Mouse (Mus musculus): ENCODE results near the gene Dennd6a. TPM values are rescaled to one million over a fixed set of nuclear protein-coding genes. Genes with fewer than 3 reads are reported as not detected.

Dennd6a gene
- polyA plus RNA-seq, 1 experiment from 2014 or later = 29.8 TPM

DNA sequence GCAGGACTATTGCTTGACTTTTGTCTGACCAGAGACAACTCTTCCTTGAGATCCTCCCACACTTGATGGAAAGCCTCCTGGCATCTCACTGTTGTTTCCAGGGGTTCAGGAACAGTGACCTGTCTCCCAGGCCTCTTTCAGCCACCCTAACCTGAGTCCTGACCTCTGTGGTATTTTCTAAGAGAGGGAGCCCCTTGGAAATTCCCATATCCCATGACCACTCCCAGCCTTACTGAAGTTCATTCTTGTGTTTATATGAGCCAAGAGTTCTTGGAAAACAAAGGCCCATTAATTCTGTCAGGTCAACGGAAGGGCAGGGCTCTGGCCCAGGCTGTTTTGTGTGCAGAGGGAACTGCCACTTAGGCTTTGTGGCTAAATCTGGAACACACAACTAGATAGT is 16.1 kb upstream of the Dennd6a start:
- Histone ChIP-seq H3K4me3 (ENCODE audit: low read depth, low read length) (no peak overlapping the region), H3K9ac (ENCODE audit: low read depth, low read length) (no peak overlapping the region), H3K4me1 (ENCODE audit: control insufficient read depth, insufficient read depth, low read length) (no peaks in the 10 kb centered on the region), H3K36me3 (ENCODE audit: control insufficient read depth, insufficient read depth, low read length) (no peaks in the 10 kb centered on the region), H3K4me2 (no peak overlapping the region), H3K9me3 (replicated peaks; ENCODE audit: control insufficient read depth, low read length) (0 out of 2 replicates have a peak, but pooled peaks cover 4% of the 10 kb centered on the region), H3K27ac (ENCODE audit: low read depth, low read length) (no peak overlapping the region), H3K27me3 (ENCODE audit: control insufficient read depth, insufficient read depth, low read length) (no peaks in the 10 kb centered on the region)
- WGBS (ENCODE audit: insufficient replicate concordance) = 31% methylated on average over 1 of the region's 1 CpGs
- ATAC-seq (replicated peaks; ENCODE audit: insufficient number of reproducible peaks, low FRiP score, low TSS enrichment) = no peak

DNA sequence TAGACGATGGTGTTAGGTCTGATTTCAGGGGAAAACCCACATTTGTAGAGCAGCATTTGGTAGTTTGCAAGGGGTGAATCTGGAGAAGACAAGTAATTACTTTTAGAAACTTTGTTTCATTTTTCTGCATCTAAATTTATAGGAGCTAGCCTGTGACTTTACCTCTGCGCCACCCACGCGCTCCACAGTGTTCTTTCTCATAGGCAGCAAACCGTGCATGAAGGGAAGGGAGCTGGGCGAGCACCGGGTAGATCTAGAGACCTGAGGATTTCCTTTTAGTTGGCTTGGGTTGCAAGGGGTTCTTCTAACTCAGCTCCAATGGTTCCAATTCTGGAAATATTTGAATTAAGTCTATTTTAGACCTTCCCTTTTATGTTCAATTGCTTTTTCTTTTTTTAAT is 15.1 kb upstream of the Dennd6a start:
- no peak overlapping the region for H3K4me2 ChIP-seq
- no peak for ATAC-seq (replicated peaks; ENCODE audit: insufficient number of reproducible peaks, low FRiP score, low TSS enrichment)
- no peaks in the 10 kb centered on the region for H3K4me1 ChIP-seq (ENCODE audit: control insufficient read depth, insufficient read depth, low read length)
- 90% methylated on average over 7 of the region's 7 CpGs for WGBS (ENCODE audit: insufficient replicate concordance)
- H3K36me3 ChIP-seq (ENCODE audit: control insufficient read depth, insufficient read depth, low read length) = no peaks in the 10 kb centered on the region
- H3K4me3 ChIP-seq (ENCODE audit: low read depth, low read length) = no peak overlapping the region
- no peaks in the 10 kb centered on the region for H3K27me3 ChIP-seq (ENCODE audit: control insufficient read depth, insufficient read depth, low read length)
- no peak overlapping the region for H3K9ac ChIP-seq (ENCODE audit: low read depth, low read length)
- no peak overlapping the region for H3K27ac ChIP-seq (ENCODE audit: low read depth, low read length)
- H3K9me3 ChIP-seq (replicated peaks; ENCODE audit: control insufficient read depth, low read length) = 0 out of 2 replicates have a peak, but pooled peaks cover 4% of the 10 kb centered on the region

DNA sequence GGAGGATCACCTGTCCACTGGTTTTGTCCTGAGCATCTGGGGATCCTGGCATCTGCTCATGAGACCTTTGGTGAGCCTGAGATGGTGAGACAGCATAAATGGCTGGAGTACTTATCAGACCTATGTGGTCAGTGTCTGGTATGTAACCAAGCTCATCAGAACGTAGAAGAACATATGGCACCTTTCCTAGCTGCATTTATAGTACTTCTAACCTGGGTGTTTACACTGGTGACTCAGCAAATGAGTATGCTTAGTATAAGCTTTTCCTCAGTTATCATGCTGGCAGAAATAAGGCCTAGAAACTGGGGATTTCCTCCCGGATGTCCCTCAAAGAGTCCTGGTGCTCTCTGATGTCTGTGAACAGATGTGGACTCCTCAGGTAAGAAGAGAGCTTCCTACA is 11.4 kb upstream of the Dennd6a start:
- H3K27me3 ChIP-seq (ENCODE audit: control insufficient read depth, insufficient read depth, low read length) = no peaks in the 10 kb centered on the region
- no peaks in the 10 kb centered on the region for H3K36me3 ChIP-seq (ENCODE audit: control insufficient read depth, insufficient read depth, low read length)
- 0 out of 2 replicates have a peak, but pooled peaks cover 4% of the 10 kb centered on the region for H3K9me3 ChIP-seq (replicated peaks; ENCODE audit: control insufficient read depth, low read length)
- no peaks in the 10 kb centered on the region for H3K4me1 ChIP-seq (ENCODE audit: control insufficient read depth, insufficient read depth, low read length)
- no peak for ATAC-seq (replicated peaks; ENCODE audit: insufficient number of reproducible peaks, low FRiP score, low TSS enrichment)
- no peak overlapping the region for H3K4me2 ChIP-seq
- H3K9ac ChIP-seq (ENCODE audit: low read depth, low read length) = no peak overlapping the region
- 78% methylated on average over 2 of the region's 2 CpGs for WGBS (ENCODE audit: insufficient replicate concordance)
- H3K4me3 ChIP-seq (ENCODE audit: low read depth, low read length) = no peak overlapping the region
- H3K27ac ChIP-seq (ENCODE audit: low read depth, low read length) = no peak overlapping the region

DNA sequence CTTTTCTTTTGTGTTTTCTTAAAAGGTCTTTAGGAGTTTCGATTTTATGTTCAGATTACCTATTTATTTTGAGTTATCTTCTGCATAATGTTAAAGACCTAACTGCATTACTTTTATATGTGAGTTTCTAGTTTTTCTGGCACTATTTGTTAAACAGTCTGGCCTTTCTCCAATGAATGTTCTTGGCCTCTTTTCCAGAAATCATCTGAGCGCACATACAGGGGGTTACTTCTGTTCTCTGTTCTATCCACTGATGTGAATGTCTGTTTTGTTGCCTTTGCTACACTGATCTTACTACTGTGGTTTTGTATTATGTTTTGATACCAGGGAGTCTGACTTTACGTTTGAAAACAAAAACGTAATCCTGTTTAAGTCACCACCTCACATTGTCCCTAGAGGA is 3.8 kb upstream of the Dennd6a start:
- Histone ChIP-seq H3K4me2 (no peak overlapping the region), H3K27me3 (ENCODE audit: control insufficient read depth, insufficient read depth, low read length) (no peaks in the 10 kb centered on the region), H3K27ac (ENCODE audit: low read depth, low read length) (no peak overlapping the region), H3K36me3 (ENCODE audit: control insufficient read depth, insufficient read depth, low read length) (no peaks in the 10 kb centered on the region), H3K4me3 (ENCODE audit: low read depth, low read length) (no peak overlapping the region), H3K9me3 (replicated peaks; ENCODE audit: control insufficient read depth, low read length) (no peaks in the 10 kb centered on the region), H3K9ac (ENCODE audit: low read depth, low read length) (no peak overlapping the region), H3K4me1 (ENCODE audit: control insufficient read depth, insufficient read depth, low read length) (no peaks in the 10 kb centered on the region)
- WGBS (ENCODE audit: insufficient replicate concordance) = 84% methylated on average over 4 of the region's 4 CpGs
- ATAC-seq (replicated peaks; ENCODE audit: insufficient number of reproducible peaks, low FRiP score, low TSS enrichment) = no peak

DNA sequence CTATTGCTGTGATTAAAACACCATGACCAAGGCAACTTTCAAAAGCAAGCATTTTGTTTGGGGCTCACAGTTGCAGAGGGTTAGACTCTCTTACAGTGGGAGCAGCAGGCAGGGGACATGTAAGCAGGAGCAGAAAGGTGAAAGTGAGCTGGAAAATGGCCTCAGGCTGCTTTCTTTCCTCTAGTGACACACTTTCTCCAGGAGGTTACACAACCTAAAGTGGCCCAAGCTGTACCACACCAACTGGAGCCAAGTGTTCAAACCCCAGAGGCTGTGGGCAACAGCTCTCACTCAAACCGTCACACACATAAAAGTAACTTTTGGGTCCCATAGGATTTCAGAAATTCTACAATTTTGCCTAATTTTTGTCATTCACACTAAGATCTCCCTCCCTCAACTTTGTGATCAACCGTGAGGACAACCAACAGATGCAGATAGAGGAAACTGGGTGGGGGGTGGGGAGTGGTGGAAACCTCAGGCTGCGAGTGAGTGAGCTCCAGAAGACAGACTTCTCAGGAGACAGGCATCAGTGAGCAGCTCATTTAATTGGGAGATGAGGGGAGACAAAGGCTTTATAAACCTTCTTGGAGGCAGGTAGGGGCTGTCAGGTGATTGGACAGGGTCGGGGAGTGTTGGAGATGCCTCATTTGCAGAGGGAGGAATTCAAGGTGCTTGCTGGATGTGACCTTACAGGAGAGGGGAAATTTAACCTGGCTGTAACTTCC is 1.5 kb upstream of the Dennd6a start:
- H3K36me3 ChIP-seq (ENCODE audit: control insufficient read depth, insufficient read depth, low read length) = no peaks in the 10 kb centered on the region
- H3K4me3 ChIP-seq (ENCODE audit: low read depth, low read length) = no peak overlapping the region
- H3K4me2 ChIP-seq = no peak overlapping the region
- 37% methylated on average over 4 of the region's 4 CpGs for whole genome bisulfite sequencing (ENCODE audit: insufficient replicate concordance)
- no peaks in the 10 kb centered on the region for H3K9me3 ChIP-seq (replicated peaks; ENCODE audit: control insufficient read depth, low read length)
- no peaks in the 10 kb centered on the region for H3K4me1 ChIP-seq (ENCODE audit: control insufficient read depth, insufficient read depth, low read length)
- H3K27ac ChIP-seq (ENCODE audit: low read depth, low read length) = no peak overlapping the region
- ATAC-seq (replicated peaks; ENCODE audit: insufficient number of reproducible peaks, low FRiP score, low TSS enrichment) = no peak
- H3K27me3 ChIP-seq (ENCODE audit: control insufficient read depth, insufficient read depth, low read length) = no peaks in the 10 kb centered on the region
- H3K9ac ChIP-seq (ENCODE audit: low read depth, low read length) = no peak overlapping the region

DNA sequence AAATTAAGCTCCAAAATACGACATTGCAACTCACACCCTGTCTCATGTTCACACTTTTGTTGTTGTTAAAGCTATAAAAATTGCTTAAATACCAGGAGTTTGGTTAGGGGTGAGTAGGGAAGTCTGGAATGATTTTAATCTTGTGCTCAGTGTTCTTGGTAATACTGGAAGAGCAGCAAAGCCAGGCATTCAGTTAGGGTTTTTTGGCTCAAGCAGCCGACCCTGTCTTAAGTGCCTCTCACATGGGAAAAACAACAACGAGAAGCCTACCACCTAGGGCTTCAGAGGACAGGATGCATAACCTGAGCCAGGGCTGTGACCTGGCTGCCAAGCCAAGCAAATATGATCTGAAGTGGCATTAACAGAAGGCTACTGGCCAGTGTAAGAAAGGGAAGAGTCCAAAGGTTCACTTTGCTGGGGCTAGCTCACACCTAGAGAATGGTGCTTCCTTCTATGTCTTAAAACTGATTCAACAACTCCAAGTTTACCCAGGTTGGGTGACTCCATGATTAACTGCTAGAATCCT is 2.7 kb downstream of the Dennd6a start:
- no peak overlapping the region for H3K9ac ChIP-seq (ENCODE audit: low read depth, low read length)
- H3K27me3 ChIP-seq (ENCODE audit: control insufficient read depth, insufficient read depth, low read length) = no peaks in the 10 kb centered on the region
- H3K4me1 ChIP-seq (ENCODE audit: control insufficient read depth, insufficient read depth, low read length) = peaks cover 4% of the 10 kb centered on the region; the same call in 1 of the 2 replicates
- no peaks in the 10 kb centered on the region for H3K9me3 ChIP-seq (replicated peaks; ENCODE audit: control insufficient read depth, low read length)
- 52% methylated on average over 3 of the region's 3 CpGs for WGBS (ENCODE audit: insufficient replicate concordance)
- no peak overlapping the region for H3K4me3 ChIP-seq (ENCODE audit: low read depth, low read length)
- H3K27ac ChIP-seq (ENCODE audit: low read depth, low read length) = no peak overlapping the region
- no peak overlapping the region for H3K4me2 ChIP-seq
- ATAC-seq (replicated peaks; ENCODE audit: insufficient number of reproducible peaks, low FRiP score, low TSS enrichment) = no peak
- H3K36me3 ChIP-seq (ENCODE audit: control insufficient read depth, insufficient read depth, low read length) = no peaks in the 10 kb centered on the region

DNA sequence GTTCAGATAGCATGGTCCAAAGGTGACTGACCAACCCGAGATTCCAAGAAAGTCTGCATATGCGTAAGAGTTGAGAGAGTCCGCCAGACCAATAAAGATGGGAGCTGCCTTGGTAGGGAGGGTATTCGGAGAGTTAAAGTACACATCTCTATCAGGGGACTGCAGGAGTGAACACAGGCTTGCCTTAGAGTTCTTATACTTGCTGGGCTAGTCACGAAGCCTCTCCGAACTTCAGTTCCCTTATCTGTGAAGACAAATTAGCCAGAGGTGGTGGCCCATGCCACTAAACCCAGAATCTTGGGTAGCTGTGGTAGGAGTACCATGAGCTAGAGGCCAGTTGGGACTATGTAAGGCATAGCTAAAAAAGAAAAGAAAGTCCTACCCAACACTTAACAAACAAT is 5.1 kb downstream of the Dennd6a start:
- 0 out of 2 replicates have a peak overlapping the region, but pooled peaks have one; percentile 15 for H3K27ac ChIP-seq (ENCODE audit: low read depth, low read length)
- H3K9ac ChIP-seq (ENCODE audit: low read depth, low read length) = no peak overlapping the region
- H3K9me3 ChIP-seq (replicated peaks; ENCODE audit: control insufficient read depth, low read length) = no peaks in the 10 kb centered on the region
- H3K4me3 ChIP-seq (ENCODE audit: low read depth, low read length) = no peak overlapping the region
- H3K4me1 ChIP-seq (ENCODE audit: control insufficient read depth, insufficient read depth, low read length) = peaks cover 5% of the 10 kb centered on the region
- no peak for ATAC-seq (replicated peaks; ENCODE audit: insufficient number of reproducible peaks, low FRiP score, low TSS enrichment)
- H3K4me2 ChIP-seq = peak overlapping the region; percentile 88
- 49% methylated on average over 6 of the region's 6 CpGs for WGBS (ENCODE audit: insufficient replicate concordance)
- no peaks in the 10 kb centered on the region for H3K27me3 ChIP-seq (ENCODE audit: control insufficient read depth, insufficient read depth, low read length)
- H3K36me3 ChIP-seq (ENCODE audit: control insufficient read depth, insufficient read depth, low read length) = peaks cover 3% of the 10 kb centered on the region; the same call in 1 of the 2 replicates

DNA sequence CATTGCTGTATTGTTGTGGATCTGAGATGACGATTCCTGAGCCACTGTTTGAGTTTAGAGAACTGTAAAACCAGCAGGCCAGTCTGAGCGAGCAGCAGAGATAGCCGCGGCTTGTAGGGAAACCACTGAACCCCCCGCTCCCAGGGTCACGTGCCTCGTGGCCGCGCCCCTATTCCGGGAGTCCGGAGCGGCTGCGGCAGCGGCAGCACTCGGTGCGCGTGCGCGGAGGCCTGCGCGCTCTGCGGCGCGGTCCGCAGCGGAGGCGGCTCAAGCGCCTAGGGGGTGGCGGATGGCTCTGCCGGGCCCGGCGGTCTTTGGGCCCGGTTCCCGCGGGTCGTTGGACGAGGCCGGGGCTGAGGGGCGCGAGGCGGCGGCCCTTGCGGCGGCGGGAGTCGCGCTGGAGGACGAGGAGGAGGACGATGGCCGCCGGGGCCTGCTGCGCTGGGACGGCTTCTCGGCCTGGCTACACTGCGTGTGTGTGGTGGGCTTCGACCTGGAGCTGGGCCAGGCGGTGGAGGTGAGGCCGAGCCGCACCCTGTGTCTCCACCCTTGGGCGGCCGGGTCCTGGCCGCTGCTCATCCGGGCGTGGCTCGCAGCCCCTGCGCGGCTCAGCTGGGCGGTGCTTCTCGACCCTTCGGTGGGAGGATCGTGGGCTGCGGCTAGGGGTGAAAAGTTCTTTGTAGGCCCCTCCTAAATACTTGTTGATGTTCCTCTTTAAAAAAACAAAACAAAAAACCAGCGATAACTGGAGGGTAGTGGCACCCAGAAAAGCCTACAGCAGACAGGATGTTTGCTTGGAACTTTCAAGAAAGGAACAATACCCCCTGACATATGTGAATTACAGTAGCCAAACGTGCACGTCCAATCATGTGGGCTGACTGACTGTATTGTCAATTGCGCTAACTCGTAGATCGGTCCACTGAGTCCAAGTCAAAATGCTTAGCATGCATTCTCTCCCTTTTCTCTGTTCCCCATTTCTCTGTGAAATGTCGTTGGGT is 6.0 kb downstream of the Dennd6a start:
- H3K9me3 ChIP-seq (replicated peaks; ENCODE audit: control insufficient read depth, low read length) = no peaks in the 10 kb centered on the region
- peaks cover 7% of the 10 kb centered on the region for H3K4me1 ChIP-seq (ENCODE audit: control insufficient read depth, insufficient read depth, low read length)
- H3K9ac ChIP-seq (ENCODE audit: low read depth, low read length) = peak overlapping the region; percentile 98
- H3K4me2 ChIP-seq = peak overlapping the region; percentile 88
- peak; percentile 97 for ATAC-seq (replicated peaks; ENCODE audit: insufficient number of reproducible peaks, low FRiP score, low TSS enrichment)
- no peaks in the 10 kb centered on the region for H3K27me3 ChIP-seq (ENCODE audit: control insufficient read depth, insufficient read depth, low read length)
- H3K4me3 ChIP-seq (ENCODE audit: low read depth, low read length) = peak overlapping the region; percentile 85
- H3K36me3 ChIP-seq (ENCODE audit: control insufficient read depth, insufficient read depth, low read length) = peaks cover 3% of the 10 kb centered on the region; the same call in 1 of the 2 replicates
- under 1% methylated on average over 68 of the region's 79 CpGs for WGBS (ENCODE audit: insufficient replicate concordance)
- peak overlapping the region; percentile 100 for H3K27ac ChIP-seq (ENCODE audit: low read depth, low read length)

All from heart, embryonic 11.5 days (tissue).